Mouse (Mus musculus) common myeloid progenitor, adult 5-6 weeks (primary cell): Measurements from ENCODE around the gene Hectd4. TPM values are rescaled to one million over a fixed set of nuclear protein-coding genes. Genes with fewer than 3 reads are reported as not detected.

Experiments
- ATAC-seq: replicated peaks from 2 replicates; pipeline ENCODE4 v1.8.0; 2016; ENCODE audit warnings: low read depth, mild to moderate bottlenecking, moderate TSS enrichment, inconsistent platforms; ENCODE audit not compliant: poor library complexity, severe bottlenecking
- total RNA-seq: library from RNA; stranded (forward); fragments of 200-1000, 187-1606 nt; gene quantifications from 2 replicates; pipeline ENCODE4 v1.2.3, GENCODE M21; 2017

Gene Hectd4
- total RNA-seq, result 19.1 and 20.1 TPM in 2 replicates

DNA sequence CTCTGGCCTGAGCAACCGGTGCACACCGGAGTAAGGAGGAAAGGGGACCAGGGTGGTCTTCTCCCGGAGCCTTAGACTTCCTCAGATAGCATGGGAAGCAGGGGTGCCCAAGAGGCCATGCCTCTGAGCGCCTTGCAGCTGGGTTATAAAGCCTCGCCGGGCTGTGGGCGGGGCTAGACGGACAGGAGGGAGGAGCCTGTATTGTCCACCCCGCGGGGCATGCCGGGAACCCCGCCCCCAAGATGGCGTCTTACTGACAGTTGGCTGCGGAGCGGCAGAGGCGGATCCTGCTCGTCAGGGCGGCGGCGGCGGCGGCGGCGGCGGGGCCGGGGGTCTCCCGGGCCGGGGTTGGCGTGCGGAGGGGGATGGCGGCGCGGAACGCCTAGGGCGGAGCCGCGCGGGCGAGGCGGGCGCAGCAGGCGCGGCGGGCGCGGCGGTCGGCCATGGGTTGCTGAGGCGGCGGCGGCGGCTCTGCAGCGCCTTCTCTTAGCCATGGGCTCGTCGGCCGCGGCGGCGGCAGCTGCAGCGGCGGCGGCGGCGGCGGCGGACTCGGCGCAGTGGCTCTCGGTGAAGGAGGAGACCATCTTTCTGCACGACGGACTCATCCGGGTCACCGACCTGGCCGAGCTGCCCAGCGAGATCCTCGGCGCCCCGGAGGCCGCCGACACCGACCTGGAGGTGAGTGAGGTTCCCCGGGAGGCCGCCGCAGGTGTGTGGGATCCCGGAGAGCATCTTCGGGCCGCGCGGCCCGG, at the start of gene Hectd4:
Hectd4 (plus strand) TSS at position 240 of the 752 bp plus-strand sequence.
- ATAC-seq, result peak; percentile 85

GRCm38 (mm10) chr5:121172835-121173234, 47.2 kb upstream of the Hectd4 start:
- ATAC-seq, result 0 out of 2 replicates have a peak, but pooled peaks have one; percentile 11

- ATAC-seq, result no peak
These were observed 40.8 kb upstream of the Hectd4 start for GRCm38 (mm10) chr5:121179077-121179857.

GRCm38 (mm10) chr5:121183269-121183668, 36.8 kb upstream of the Hectd4 start:
- ATAC-seq, result no peak

GRCm38 (mm10) chr5:121184375-121184774, 35.6 kb upstream of the Hectd4 start:
- ATAC-seq, result no peak

DNA sequence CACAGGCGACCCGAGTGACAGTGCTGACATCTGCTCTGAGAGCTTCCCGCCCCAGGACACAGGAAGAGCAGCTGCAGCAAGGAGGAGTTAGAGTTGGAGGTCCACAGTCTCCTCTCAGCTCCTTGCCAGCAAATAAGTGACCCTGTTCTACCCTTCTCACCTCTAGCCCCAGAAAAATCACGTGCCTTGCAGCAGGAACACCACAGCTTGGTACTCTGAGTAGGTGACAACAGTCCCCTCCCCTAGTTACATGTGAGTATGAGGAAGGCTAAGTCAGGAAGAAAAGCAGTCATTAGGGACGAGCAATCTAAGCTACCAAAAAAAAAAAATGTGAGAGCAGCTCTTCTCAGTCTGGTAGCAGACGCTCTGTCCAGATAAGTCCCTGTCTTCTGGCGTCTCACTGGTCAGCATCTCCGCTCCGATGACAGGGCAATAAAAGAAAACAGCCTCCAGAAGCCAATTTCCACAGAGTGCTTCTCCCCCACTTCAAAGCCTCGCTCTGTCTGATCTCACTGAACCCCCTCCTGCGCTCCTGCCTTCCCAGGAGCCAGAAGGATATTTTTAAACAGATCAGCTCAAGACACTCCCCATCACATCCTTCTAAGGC, 35.0 kb upstream of the Hectd4 start:
- no peak; the same call in 1 of the 2 replicates for ATAC-seq

DNA sequence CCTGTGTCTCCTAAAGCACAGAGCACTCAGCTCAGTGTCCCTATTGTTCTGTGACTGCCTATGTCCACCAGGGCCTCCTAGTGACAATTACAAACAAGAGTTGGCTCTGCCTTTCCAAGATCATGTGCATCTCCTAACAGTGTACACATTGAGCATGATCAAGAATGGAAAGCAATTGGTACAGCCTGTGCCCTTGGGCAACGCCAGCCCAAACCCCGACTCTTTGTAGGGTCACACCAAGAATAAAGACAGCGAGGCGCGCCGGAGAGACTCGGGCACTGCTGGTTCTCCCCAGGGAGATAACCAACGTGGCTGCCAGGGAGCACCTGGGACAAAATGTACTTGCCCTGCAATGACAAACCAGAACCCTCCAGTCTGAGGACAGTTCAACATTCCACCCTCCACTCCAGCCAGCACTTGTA, 32.4 kb upstream of the Hectd4 start:
- ATAC-seq, result no peak

- no peak for ATAC-seq
These were observed 31.8 kb upstream of the Hectd4 start for GRCm38 (mm10) chr5:121188265-121188664.

GRCm38 (mm10) chr5:121189182-121189581, 30.8 kb upstream of the Hectd4 start:
- no peak for ATAC-seq

GRCm38 (mm10) chr5:121190210-121190835, 29.7 kb upstream of the Hectd4 start:
- ATAC-seq, result no peak; the same call in 1 of the 2 replicates

DNA sequence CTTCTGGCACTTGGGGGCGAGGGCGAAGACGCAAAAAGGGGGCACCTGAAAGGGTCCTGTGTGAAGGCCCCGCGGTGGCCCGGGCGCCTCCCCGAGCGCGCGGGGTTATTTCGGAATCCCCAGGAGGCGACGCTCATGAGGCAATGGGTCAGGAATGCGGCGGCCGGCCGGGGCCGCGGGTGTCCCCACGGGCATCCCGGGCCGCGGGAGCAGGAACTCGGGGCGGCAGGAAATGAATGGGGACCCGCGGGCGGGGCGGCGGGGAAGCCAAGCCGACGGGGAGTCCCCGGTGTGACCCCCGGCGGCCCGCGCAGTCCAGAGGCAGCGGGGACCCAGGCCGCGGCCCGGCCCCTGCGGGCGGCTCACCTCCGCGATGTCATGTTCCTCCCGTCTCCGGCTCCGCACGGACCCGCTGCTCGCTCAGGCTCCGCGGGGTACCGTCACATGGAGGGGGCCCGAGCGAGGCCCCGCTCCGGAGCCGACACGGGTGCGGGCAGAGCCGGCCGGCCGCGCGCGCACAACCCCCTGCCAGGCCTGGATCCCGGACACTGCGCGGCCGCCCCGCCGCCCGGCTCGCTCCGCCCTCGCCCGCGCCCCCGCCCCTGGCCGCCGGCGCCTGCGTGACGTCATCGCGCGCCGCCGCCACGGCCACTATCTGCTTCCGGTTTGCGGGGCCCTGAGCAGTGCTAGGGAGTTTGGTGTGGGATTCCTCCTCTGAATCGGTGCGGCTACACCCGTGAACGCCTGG, 29.0 kb upstream of the Hectd4 start, which contains the start of gene Ptpn11:
Ptpn11 (minus strand) TSS at position 562 of the 748 bp plus-strand sequence.
- ATAC-seq, result peak; percentile 69

GRCm38 (mm10) chr5:121191584-121191906, 28.5 kb upstream of the Hectd4 start:
- ATAC-seq, result no peak

GRCm38 (mm10) chr5:121194173-121194572, 25.8 kb upstream of the Hectd4 start:
- no peak for ATAC-seq

- ATAC-seq, result peak; percentile 72
These were observed 23.3 kb upstream of the Hectd4 start for GRCm38 (mm10) chr5:121196764-121197163.

DNA sequence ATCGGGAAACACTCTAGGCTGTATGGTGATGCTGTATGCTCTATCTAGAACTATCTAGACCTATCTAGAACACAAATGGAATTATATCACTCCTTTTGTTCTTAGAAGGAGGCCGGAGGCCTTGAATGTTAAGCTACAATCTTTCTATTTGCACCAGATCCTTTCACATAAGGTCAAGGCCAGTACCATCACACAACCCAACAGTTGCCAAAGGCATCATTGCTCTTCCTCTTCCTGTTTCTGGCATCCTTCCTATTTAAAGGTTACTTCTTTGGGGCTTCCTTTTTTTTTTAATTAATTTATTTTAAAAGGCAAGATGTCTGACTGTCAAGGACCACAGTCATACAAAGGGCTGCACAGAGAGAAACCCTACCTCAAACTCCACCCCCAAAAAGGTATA, 22.7 kb upstream of the Hectd4 start:
- no peak for ATAC-seq

GRCm38 (mm10) chr5:121198376-121198775, 21.6 kb upstream of the Hectd4 start:
- ATAC-seq, result peak; percentile 72

- ATAC-seq, result peak; percentile 26
These were observed 18.3 kb upstream of the Hectd4 start for GRCm38 (mm10) chr5:121201739-121202138.

GRCm38 (mm10) chr5:121202467-121202866, 17.6 kb upstream of the Hectd4 start:
- ATAC-seq, result no peak
